Mouse (Mus musculus): Measurements from ENCODE around the gene Ggt7. TPM values are rescaled to one million over a fixed set of nuclear protein-coding genes. Genes with fewer than 3 reads are reported as not detected.
A peak's percentile ranks its signal among the peaks of the same experiment; 100 is the strongest.
"Not testable (repeated sequence)": the region's sequence is repeated elsewhere in the genome, so short reads cannot be mapped to it uniquely, and the experiment has no call there.

Ggt7 gene
- total RNA-seq, 2 experiments from 2014 or later, result 108 to 111 TPM

DNA sequence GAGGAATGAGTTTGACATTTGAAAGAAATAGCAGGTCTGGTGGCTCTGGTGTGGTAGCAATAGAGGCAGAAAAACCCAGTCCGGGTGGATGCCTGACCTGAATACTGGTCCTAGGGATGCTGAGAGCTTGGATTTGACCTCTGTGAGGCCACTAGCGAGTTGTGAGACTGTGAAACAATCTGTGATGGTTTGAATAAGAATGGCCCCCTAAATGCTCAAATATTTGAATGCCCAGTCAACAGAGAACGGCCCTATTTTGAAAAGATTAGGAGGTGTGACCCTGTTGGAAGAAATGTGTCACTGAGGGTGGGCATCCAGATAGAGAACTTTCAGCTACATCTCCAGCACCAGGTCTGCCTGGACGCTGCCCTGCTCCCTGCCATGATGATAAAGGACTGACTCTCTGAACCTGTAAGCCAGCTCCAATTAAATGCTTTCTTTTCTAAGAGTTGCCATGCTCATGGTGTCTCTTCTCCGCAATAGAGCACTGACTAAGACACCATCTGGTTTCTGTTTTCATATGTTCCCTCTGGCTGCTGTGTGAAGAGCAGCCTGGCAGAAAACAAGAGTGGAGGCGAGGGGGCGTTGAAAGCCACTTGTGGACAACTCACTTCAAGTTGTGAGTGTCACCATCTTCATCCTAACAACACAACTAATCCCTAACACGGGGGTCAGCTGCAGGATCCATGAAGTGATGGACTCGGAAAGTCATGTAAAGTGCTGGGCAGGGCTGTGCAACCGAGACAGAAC is 10.1 kb downstream of the Ggt7 start:
- peak; percentile 51 to 58 for DNase-seq

DNA sequence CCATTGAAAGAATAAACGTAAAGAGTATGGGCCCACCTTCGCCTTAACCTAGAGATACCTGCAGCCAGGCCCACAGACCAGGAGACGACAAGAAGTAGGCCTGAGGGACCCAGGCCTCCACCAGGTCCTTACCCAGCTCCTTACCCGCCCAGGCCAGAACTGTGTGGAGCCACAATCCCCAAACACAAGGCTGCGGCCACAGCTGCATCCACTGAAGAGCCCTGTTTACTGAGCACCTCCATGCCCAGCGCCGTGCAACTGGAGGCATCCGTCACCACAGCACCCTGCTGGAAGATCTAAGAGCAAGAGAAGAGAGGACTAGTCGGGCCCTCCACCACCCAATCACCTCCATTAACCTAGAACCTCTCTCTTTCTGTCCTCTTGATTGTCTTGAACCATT is 12.2 kb downstream of the Ggt7 start:
- no peak for DNase-seq

DNA sequence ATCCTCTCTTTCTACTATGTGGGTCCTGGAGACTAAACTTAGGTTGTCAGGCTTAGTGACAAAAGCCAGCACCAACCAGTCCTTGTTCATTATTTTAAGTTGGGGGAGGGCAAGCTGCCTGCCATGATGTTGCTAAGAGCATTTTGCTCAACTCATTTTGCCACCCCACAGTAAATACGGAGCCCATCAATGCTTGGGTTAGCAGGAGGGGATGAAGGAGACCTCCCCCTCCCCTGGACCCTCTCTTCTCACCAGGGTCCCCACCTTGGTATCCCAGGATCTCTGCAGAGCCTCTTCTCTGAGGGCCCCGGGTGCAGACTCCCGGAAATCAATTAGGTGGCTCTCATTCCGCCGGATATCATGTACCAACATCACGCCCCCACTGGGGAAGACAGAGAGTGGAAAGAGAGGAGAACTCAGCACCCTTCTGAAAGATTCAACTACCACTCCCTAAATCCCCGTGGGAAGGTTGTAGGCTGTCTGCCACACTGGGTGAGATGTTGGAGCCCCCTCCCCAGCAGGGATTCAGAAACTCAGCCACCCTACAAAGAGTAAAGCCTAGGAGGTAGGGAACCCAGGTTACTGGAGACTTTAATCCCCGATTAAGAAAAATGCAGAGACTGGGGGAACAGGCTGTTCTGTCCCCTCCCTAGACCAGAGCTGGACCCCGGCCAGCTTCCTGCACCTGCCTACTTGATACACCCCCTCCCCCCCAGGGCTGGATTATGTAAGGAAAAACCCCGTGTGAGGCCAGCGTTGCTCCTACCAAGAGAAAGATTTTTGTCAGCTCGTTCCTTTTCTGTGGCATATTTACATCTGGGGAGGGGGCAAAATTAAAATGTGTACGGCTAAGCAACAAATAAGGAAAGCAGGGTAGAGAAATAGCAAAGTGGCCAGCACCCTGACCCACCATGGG is 13.3 kb downstream of the Ggt7 start:
- DNase-seq, result no peak

DNA sequence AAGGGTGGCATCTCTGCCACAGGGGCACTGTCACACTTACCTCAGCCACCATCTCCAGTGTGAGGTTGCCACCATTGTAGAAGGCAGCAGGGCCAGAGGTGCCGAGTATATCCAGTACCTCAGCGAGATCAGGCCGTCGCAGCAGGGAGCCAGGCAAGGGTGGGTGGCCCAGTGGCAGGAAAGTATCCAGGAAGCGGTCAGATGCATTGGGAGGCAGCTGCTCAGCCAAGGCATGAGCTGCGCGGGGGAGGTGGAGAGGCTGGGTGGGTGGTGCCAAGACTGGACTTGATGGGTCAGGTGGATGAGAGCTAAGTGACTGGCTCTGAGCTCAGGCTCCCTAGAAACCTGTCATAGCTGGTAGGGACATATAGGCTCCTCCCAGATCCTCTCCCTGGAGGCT is 15.4 kb downstream of the Ggt7 start:
- DNase-seq, result no peak

DNA sequence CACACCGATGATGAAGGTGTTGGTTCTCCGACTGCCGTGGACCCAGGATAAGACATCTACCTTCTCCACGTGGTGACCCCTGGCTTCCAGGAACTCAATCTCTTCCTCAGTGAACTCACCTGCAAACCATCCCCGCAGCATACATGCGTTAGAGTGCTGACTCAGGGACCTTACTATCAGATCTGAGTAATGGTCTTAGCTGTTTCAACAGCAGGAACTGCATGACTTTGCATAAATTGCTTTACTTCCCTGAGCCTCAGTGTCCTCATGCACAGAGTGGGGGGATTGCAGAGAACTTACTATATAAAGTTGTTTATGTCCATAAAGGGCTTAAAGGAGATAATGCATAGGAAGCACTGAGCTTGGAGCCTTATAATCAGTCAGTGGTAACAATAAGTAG is 27.0 kb downstream of the Ggt7 start:
- DNase-seq, result no peak

DNA sequence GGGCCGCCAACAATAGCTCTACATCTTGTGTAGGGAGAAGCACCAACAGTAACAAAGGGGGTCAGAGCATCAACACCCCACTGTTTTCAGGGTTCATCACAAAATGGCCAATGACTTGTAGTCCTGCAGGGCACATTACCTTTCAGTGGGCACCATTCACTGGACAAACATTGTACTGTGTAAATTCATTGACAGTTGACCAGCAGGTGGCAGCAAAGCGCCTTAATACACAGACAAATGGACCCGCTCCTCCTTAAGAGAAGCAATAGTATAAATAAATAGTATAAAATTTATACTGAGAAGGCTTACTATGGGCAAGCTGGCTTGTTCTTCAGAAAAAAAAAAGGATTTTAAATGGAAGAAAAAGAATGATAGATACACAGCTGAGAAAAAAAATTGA is 36.0 kb downstream of the Ggt7 start:
- DNase-seq, result no peak

DNA sequence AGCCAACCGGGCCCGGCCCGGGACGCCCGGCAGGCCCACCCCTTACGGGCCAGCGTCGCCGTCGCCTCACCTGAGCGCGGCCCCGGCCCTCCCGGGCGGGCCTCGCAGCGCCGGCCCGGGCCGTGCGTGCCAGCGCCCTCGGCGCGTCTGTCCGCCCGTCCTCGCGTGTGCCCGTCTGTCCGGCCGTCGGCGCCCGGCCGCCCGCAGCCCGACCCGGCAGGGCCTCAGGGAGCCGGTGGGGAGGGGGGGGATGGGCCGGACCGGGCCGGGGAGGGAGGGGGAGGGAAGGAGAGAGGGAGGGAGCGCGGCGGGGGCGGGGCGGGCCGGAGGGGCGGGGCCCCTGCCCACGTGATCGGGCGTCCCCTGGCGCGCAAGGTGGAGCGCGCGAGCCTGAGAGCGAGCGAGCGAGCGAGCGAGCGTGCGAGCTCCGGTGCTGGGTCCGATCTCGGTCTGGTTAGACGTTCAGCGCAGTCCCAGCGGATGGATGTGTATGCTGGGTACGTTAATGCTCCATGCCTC is 44.4 kb downstream of the Ggt7 start, which contains the start of gene Ncoa6:
Gene Ncoa6 (minus strand): TSS at position 325 of the 519 bp plus-strand sequence.
- DNase-seq, result peak; percentile 43 to 58

DNA sequence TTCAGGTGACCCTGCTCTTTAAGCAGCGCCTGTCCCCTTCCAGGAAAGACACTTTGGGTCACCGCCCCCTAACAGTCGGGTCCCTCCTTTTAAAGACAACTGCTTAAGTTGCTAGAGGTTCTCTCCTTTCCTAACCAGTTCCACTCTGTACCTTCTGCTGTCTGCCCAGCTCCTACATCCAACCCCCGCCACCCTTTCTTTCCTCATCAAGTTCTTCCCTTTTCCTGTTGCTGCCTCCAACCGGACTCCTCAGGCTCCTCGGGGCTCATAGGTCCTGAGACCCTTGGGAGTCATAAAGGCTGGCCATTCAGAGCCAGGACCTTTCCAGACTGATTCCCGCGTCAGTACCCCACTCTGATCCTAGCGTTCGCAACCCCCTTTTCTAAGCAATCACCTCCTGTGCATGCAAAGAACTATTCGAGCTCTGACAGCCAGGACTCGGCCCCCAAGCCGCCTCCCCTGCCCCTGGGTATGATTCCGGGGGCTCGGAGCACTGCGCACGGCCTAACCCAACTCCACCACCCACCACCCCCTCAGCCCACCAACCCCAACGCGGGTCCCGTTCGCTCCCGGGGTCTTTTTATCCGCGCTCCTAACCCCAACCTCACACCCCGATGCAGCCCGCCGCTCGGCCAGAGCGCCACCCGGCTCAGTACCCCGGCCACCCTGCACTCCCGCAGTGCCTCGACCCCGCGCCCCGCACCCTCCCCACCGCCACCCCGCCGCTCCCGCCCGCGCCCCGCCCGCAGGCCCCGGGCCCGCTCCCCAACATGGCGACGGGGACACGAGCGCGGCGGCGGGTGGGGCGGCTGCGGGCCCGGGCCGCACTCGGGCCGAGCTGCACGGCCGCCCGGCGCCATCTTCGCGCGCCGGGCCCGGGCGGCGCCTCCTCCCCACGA is 45.1 kb downstream of the Ggt7 start:
- peak; percentile 39 to 53 for DNase-seq

DNA sequence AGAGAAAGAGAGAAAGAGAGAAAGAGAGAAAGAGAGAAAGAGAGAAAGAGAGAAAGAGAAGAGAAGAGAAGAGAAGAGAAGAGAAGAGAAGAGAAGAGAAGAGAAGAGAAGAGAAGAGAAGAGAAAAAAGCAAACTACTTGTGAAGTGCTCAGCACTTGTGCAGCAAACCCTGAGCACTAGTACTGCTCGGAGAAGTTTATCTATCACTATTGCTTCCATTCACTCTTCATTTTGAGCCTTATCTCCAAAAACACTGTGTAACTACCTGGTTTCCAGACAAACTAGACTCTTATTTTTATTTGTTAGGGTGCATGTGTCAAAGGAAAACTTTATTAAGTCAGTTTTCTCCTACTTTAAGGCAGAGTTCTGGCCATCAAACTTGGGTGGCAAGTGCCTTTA is 51.2 kb downstream of the Ggt7 start:
- no peak for DNase-seq

DNA sequence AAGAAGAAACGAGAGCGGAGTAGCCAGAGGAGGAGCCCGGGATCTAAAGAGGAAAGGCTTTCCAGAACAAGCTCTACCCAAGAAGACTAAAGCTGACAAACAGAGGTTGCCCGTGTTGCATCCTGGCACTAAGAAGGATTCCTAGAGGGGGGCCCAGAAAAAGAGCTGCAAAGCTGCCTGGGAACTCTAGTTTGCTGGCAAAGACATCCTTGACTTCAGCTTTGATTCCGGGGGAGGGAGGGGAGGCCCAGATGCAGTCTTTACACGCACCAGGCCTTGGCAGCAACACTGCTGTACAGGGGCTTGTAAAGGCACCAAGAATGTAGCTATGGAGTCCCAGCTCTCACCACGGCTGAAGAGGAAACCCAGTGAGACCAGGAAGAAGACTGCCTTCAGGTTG is 64.4 kb downstream of the Ggt7 start:
- DNase-seq, result no peak

DNA sequence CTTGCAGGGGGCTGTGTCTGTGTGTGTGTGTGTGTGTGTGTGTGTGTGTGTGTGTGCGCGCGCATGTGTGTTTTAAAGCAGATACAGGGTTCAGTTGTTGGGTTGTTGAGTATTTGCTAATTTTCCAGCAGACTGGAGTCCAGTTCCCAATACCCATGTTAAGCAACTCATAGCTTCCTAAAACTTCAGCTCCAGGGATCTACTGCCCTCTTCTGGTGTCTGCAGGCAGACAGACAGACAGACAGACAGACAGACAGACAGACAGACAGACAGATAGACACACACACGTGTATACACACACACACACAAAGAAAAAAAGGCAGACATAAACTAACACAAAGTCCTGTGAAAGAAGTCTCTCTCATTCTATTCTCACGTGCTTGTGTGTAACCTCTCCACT is 66.8 kb downstream of the Ggt7 start:
- DNase-seq, result no peak

DNA sequence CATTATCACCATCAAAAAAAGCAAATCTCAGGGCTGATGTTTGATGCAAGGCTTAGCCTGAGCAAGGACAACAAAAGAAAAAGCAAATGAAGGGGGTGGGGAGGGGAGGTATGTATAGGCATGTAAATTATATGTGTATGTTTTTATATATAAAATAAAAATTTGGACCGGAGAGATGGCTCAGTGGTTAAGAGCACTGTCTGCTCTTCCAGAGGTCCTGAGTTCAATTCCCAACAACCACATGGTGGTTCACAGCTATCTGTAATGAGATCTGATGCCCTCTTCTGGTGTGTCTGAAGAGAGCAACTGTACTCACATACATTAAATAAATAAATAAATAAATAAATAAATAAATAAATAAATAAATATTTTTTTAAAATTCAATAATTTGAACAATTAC is 70.1 kb downstream of the Ggt7 start:
- DNase-seq, result not testable (repeated sequence)

DNA sequence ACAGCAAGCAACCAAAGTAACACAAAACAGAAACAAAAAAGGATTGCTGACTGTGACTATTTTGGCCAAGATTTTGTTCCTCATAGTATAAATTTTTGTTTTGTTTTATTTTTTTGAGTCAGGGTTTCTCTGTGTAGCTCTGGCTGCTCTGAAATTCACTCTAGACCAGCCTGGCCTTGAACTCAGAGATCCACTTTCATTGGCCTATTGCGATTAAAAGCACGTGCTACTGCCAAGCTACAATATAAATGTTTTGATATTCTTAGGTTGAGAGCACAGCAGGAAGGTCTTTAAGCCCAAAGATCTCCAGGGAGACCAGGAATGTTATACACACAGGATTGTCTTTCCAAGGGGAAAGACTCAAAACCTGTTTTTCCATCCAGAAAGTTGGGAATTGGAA is 74.6 kb downstream of the Ggt7 start:
- no peak for DNase-seq

DNA sequence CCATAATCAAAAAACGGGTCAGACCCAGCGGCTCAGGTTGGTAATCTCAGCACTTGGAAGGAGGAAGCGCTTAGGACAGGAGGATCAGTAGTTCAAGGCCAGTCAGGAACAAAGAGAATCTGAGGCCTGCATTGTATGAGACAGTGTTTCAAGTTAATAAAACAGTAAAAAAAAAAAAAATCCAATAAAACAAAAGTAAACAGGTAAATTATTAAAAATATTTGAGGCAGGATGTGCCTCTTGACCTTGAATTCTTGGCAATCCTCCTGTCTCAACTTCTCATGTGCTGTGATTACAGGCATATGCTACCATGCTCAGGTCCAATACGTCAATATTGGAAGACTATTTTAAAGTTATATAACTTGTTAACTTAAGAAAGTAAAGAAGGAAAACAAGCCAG is 75.1 kb downstream of the Ggt7 start:
- DNase-seq, result no peak

Other genes with a start within 250 kb of the Ggt7 start
- 100 to 1,000 TPM; 229 to 254 TPM for gene Map1lc3a, start 241.9 kb downstream of the Ggt7 start, total RNA-seq (2021)
- gene Pigu, start 160.8 kb downstream of the Ggt7 start, total RNA-seq (2021), result 10 to 100 TPM; 26.7 to 29.0 TPM
- gene Trp53inp2, start 137.2 kb downstream of the Ggt7 start, total RNA-seq (2021), result 100 to 1,000 TPM; 134 to 140 TPM
- gene Ncoa6, start 44.3 kb downstream of the Ggt7 start, total RNA-seq (2021), result 10 to 100 TPM; 59.2 to 75.4 TPM
- gene Acss2, start 289 bp downstream of the Ggt7 start, total RNA-seq (2021), result 10 to 100 TPM; 64.8 to 67.6 TPM
- gene Gss, start 74.6 kb upstream of the Ggt7 start, total RNA-seq (2021), result 10 to 100 TPM; 24.7 to 26.9 TPM
- 1 to 10 TPM; 3.3 to 5.3 TPM for gene Myh7b, start 93.0 kb upstream of the Ggt7 start, total RNA-seq (2021)
- gene Trpc4ap, start 174.1 kb upstream of the Ggt7 start, total RNA-seq (2021), result 100 to 1,000 TPM; 154 to 160 TPM
- gene Edem2, start 211.2 kb upstream of the Ggt7 start, total RNA-seq (2021), result 10 to 100 TPM; 21.7 to 25.0 TPM
- gene Gm17581, start 217.6 kb upstream of the Ggt7 start, total RNA-seq (2021), result not detected
- 1 to 10 TPM in 1 of 2 experiments, under 1 TPM in 1; 0.63 to 1.3 TPM for gene Procr, start 232.9 kb upstream of the Ggt7 start, total RNA-seq (2021)